Comparison of ENCODE assay signal across 8 mouse cellular contexts in genomic region chr5:89221658-89222057, GRCm38 (mm10).
DNase-seq lines count a peak whose midpoint lies in the region; ATAC-seq and TF ChIP-seq lines count a peak whose summit lies in the region.

No protein-coding gene starts in this region.

- DNase-seq in forebrain, embryonic 11.5 days (ENCODE audit: low spot score) = peak; percentile 55
- no peak for DNase-seq in forebrain, embryonic 10.5 days (ENCODE audit: extremely low spot score, low spot score)
- peak; percentile 31 for DNase-seq in liver, adult 2 months (ENCODE audit: extremely low read depth, low read depth, low spot score)
- peak; percentile 71 for DNase-seq in embryo, embryonic 10.5 days (ENCODE audit: low spot score)
- DNase-seq in kidney, postnatal 36 days = peak; percentile 25 to 42
- no peak for DNase-seq in left cerebral cortex, adult 9 months (ENCODE audit: low spot score in 2 of 2)

- H3K9me3 ChIP-seq in forebrain, embryonic 11.5 days (ENCODE audit: control insufficient read depth, low read length) = no peaks in the 10 kb centered on the region
- no peaks in the 10 kb centered on the region for H3K9me3 ChIP-seq in forebrain, embryonic 10.5 days
- H3K9me3 ChIP-seq in liver, embryonic 12.5 days (replicated peaks) = no peaks in the 10 kb centered on the region
- H3K9me3 ChIP-seq in neural tube, embryonic 13.5 days = no peaks in the 10 kb centered on the region

- no peaks in the 10 kb centered on the region for H3K27me3 ChIP-seq in forebrain, embryonic 11.5 days (ENCODE audit: control insufficient read depth, insufficient read depth, low read length)
- no peaks in the 10 kb centered on the region for H3K27me3 ChIP-seq in forebrain, embryonic 10.5 days (ENCODE audit: poor library complexity, severe bottlenecking)
- no peaks in the 10 kb centered on the region for H3K27me3 ChIP-seq in liver, adult 2 months (ENCODE audit: control insufficient read depth, insufficient read depth, low read length)
- no peaks in the 10 kb centered on the region for H3K27me3 ChIP-seq in liver, embryonic 12.5 days (replicated peaks)
- no peaks in the 10 kb centered on the region for H3K27me3 ChIP-seq in neural tube, embryonic 13.5 days

- H3K4me3 ChIP-seq in forebrain, embryonic 11.5 days (ENCODE audit: low read depth, low read length) = no peak overlapping the region
- H3K4me3 ChIP-seq in forebrain, embryonic 10.5 days = no peak overlapping the region
- H3K4me3 ChIP-seq in liver, adult 2 months (ENCODE audit: insufficient read depth, low read depth, low read length) = no peak overlapping the region
- H3K4me3 ChIP-seq in liver, embryonic 12.5 days = no peak overlapping the region
- H3K4me3 ChIP-seq in neural tube, embryonic 13.5 days = no peak overlapping the region

- TF ChIP-seq CTCF in liver, adult 2 months (IDR thresholded peaks at IDR 0.05; ENCODE audit: low read depth, low read length) = peak; percentile 55

- WGBS in forebrain, embryonic 11.5 days = 48% methylated on average over 1 of the region's 1 CpGs
- 67% methylated on average over 1 of the region's 1 CpGs for WGBS in forebrain, embryonic 10.5 days
- WGBS in liver, adult 2 months = 26% methylated on average over 1 of the region's 1 CpGs
- WGBS in liver, embryonic 12.5 days (ENCODE audit: insufficient replicate concordance) = 49% methylated on average over 1 of the region's 1 CpGs
- WGBS in neural tube, embryonic 13.5 days = 49% methylated on average over 1 of the region's 1 CpGs

- no peak for TF ChIP-seq POLR2A in liver, adult 2 months (IDR thresholded peaks at IDR 0.05; ENCODE audit: extremely low read depth, insufficient read depth, low read length)

- no peak overlapping the region for H3K4me2 ChIP-seq in forebrain, embryonic 11.5 days (ENCODE audit: low read depth, low read length, severe bottlenecking)
- no peak overlapping the region for H3K4me2 ChIP-seq in liver, embryonic 12.5 days
- H3K4me2 ChIP-seq in neural tube, embryonic 13.5 days = no peak overlapping the region

- no peaks in the 10 kb centered on the region for H3K36me3 ChIP-seq in forebrain, embryonic 11.5 days (ENCODE audit: control insufficient read depth, insufficient read depth, low read length)
- no peaks in the 10 kb centered on the region for H3K36me3 ChIP-seq in forebrain, embryonic 10.5 days (replicated peaks)
- no peaks in the 10 kb centered on the region; the same call in 1 of the 2 replicates for H3K36me3 ChIP-seq in liver, adult 2 months (ENCODE audit: control insufficient read depth, insufficient read depth, low read length)
- H3K36me3 ChIP-seq in liver, embryonic 12.5 days = no peaks in the 10 kb centered on the region
- H3K36me3 ChIP-seq in neural tube, embryonic 13.5 days = no peaks in the 10 kb centered on the region

- H3K79me2 ChIP-seq in liver, adult 2 months (ENCODE audit: control insufficient read depth, insufficient read depth, low read length) = no peaks in the 10 kb centered on the region

- H3K9ac ChIP-seq in forebrain, embryonic 11.5 days (ENCODE audit: low read length) = no peak overlapping the region
- H3K9ac ChIP-seq in liver, adult 2 months (ENCODE audit: low read depth, low read length) = no peak overlapping the region
- no peak overlapping the region for H3K9ac ChIP-seq in liver, embryonic 12.5 days
- H3K9ac ChIP-seq in neural tube, embryonic 13.5 days = no peak overlapping the region

- ATAC-seq in forebrain, embryonic 11.5 days (replicated peaks; ENCODE audit: low FRiP score) = peak; percentile 63; the same call in 1 of the 2 replicates
- ATAC-seq in liver, embryonic 12.5 days = no peak
- ATAC-seq in neural tube, embryonic 13.5 days (ENCODE audit: low read depth) = peak; percentile 67; the same call in 1 of the 2 replicates

- H3K27ac ChIP-seq in forebrain, embryonic 11.5 days (ENCODE audit: low read depth, low read length) = no peak overlapping the region
- H3K27ac ChIP-seq in forebrain, embryonic 10.5 days = no peak overlapping the region
- peak overlapping the region; percentile 49; the same call in 1 of the 2 replicates for H3K27ac ChIP-seq in liver, adult 2 months (replicated peaks; ENCODE audit: insufficient read depth, low read depth, low read length)
- no peak overlapping the region for H3K27ac ChIP-seq in liver, embryonic 12.5 days
- H3K27ac ChIP-seq in neural tube, embryonic 13.5 days (replicated peaks) = no peak overlapping the region

- H3K4me1 ChIP-seq in forebrain, embryonic 11.5 days (replicated peaks; ENCODE audit: control insufficient read depth, insufficient read depth, low read length) = 0 out of 2 replicates have a peak, but pooled peaks cover 2% of the 10 kb centered on the region
- H3K4me1 ChIP-seq in forebrain, embryonic 10.5 days = peaks cover 16% of the 10 kb centered on the region
- peaks cover 26% of the 10 kb centered on the region for H3K4me1 ChIP-seq in liver, adult 2 months (ENCODE audit: control insufficient read depth, insufficient read depth, low read length)
- H3K4me1 ChIP-seq in liver, embryonic 12.5 days = no peaks in the 10 kb centered on the region
- H3K4me1 ChIP-seq in neural tube, embryonic 13.5 days (replicated peaks) = no peaks in the 10 kb centered on the region

Comparison
In these comparisons a context has a peak if more than half of its experiments do, and no peak if none do; other contexts are left out.
1. DNase-seq: peak in forebrain, embryonic 11.5 days (single experiment), liver, adult 2 months (single experiment), embryo, embryonic 10.5 days (single experiment) and kidney, postnatal 36 days (2 of 2); none in forebrain, embryonic 10.5 days (single experiment) and left cerebral cortex, adult 9 months (0 of 2).